Mouse (Mus musculus) ovary, adult 18-20 months (tissue): ENCODE results near the gene Olfr574.

Source experiments
- DNase-seq: peaks from one replicate; pipeline ENCODE4 v3.0.0; 2022; ENCODE audit warnings: low spot score, mixed read lengths

Olfr574 gene

GRCm38 (mm10) chr7:102948167-102948566 is at the start of gene Olfr574:
TSS of gene Olfr574 (plus strand) at chr7:102948467.
- DNase-seq = no peak

- DNase-seq = no peak
These were observed 33.0 kb upstream of the Olfr574 start for GRCm38 (mm10) chr7:102915261-102915660.

- DNase-seq = no peak
These were observed 31.9 kb upstream of the Olfr574 start for GRCm38 (mm10) chr7:102916405-102916804.

- DNase-seq = no peak
These were observed 31.0 kb upstream of the Olfr574 start, which contains the start of gene Olfr571 for GRCm38 (mm10) chr7:102917032-102917875. TSS of gene Olfr571 (minus strand) at chr7:102917536.

GRCm38 (mm10) chr7:102919632-102920031 is 28.6 kb upstream of the Olfr574 start:
- no peak for DNase-seq

- no peak for DNase-seq
These were observed 24.2 kb upstream of the Olfr574 start, which contains the start of gene Olfr572 for GRCm38 (mm10) chr7:102924109-102924508. TSS of gene Olfr572 (plus strand) at chr7:102924409.

- no peak for DNase-seq
These were observed 21.2 kb upstream of the Olfr574 start for GRCm38 (mm10) chr7:102927105-102927504.

GRCm38 (mm10) chr7:102942475-102942874 is 5.8 kb upstream of the Olfr574 start, which contains the start of gene Olfr573-ps1:
TSS of gene Olfr573-ps1 (minus strand) at chr7:102942575.
- DNase-seq = no peak

- DNase-seq = no peak
These were observed 4.8 kb upstream of the Olfr574 start for GRCm38 (mm10) chr7:102943417-102943816.

- DNase-seq = no peak
These were observed 2.5 kb downstream of the Olfr574 start for GRCm38 (mm10) chr7:102950732-102951131.

GRCm38 (mm10) chr7:102958137-102958536 is 9.9 kb downstream of the Olfr574 start:
- no peak for DNase-seq

GRCm38 (mm10) chr7:102958593-102958992 is 10.3 kb downstream of the Olfr574 start, which contains the start of gene Olfr575:
TSS of gene Olfr575 (minus strand) at chr7:102958775.
- DNase-seq = no peak

- no peak for DNase-seq
These were observed 14.1 kb downstream of the Olfr574 start, which contains the start of gene Olfr576 for GRCm38 (mm10) chr7:102962360-102962759. TSS of gene Olfr576 (plus strand) at chr7:102962660.

- DNase-seq = no peak
These were observed 26.1 kb downstream of the Olfr574 start for GRCm38 (mm10) chr7:102974399-102974798.

GRCm38 (mm10) chr7:102975843-102976242 is 27.6 kb downstream of the Olfr574 start, which contains the start of gene Olfr577:
TSS of gene Olfr577 (minus strand) at chr7:102975943.
- no peak for DNase-seq

GRCm38 (mm10) chr7:102989224-102989623 is 41.0 kb downstream of the Olfr574 start, which contains the start of gene Olfr578:
TSS of gene Olfr578 (minus strand) at chr7:102989324.
- no peak for DNase-seq
